Mouse (Mus musculus) forebrain, embryonic 10.5 days (tissue): ENCODE measurements around the gene Doxl2. TPM values are rescaled to one million over a fixed set of nuclear protein-coding genes. Genes with fewer than 3 reads are reported as not detected.
A peak's percentile ranks its signal among the peaks of the same experiment; 100 is the strongest.

Source experiments
- DNase-seq: peaks from one replicate; pipeline ENCODE4 v3.0.0-alpha.2; 2017; ENCODE audit warnings: low spot score; ENCODE audit errors: extremely low spot score
- H3K27ac ChIP-seq: fragments of 300-500 bp; sonication (generic); 2 replicates; pipeline ENCODE4 v1.5.1; 2016; ENCODE audit warnings: mild to moderate bottlenecking
- H3K27me3 ChIP-seq: fragments of 300-500 bp; sonication (generic); 2 replicates; pipeline ENCODE4 v1.6.1; 2016; ENCODE audit warnings: mild to moderate bottlenecking; ENCODE audit not compliant: poor library complexity, severe bottlenecking
- H3K36me3 ChIP-seq: fragments of 300-500 bp; sonication (generic); replicated peaks from 2 replicates; pipeline ENCODE4 v1.6.1; 2016; ENCODE audit warnings: mild to moderate bottlenecking, moderate library complexity
- H3K4me1 ChIP-seq: fragments of 300-500 bp; sonication (generic); 2 replicates; pipeline ENCODE4 v1.6.1; 2016
- H3K4me3 ChIP-seq: fragments of 300-500 bp; sonication (generic); 2 replicates; pipeline ENCODE4 v1.5.1; 2016; ENCODE audit warnings: mild to moderate bottlenecking, moderate library complexity
- H3K9me3 ChIP-seq: fragments of 300-500 bp; sonication (generic); 2 replicates; pipeline ENCODE4 v1.6.1; 2016; ENCODE audit warnings: mild to moderate bottlenecking, moderate library complexity
- WGBS: fragments of 180-500 bp; shearing (Covaris S2); methylation state at CpG from one replicate; pipeline ENCODE4 v1.1.7; 2016; 5-methylcytosine and 5-hydroxymethylcytosine counted together
- polyA plus RNA-seq: library from polyadenylated mRNA; unstranded; fragments of >200 nt; fragmentation: Nextera tagmentation; extraction: Ambion mirVana; gene quantifications from 2 replicates; pipeline ENCODE4 v1.2.1, GENCODE M21; 2016

Doxl2 gene
- polyA plus RNA-seq, 1 experiment from 2014 or later = not detected

DNA sequence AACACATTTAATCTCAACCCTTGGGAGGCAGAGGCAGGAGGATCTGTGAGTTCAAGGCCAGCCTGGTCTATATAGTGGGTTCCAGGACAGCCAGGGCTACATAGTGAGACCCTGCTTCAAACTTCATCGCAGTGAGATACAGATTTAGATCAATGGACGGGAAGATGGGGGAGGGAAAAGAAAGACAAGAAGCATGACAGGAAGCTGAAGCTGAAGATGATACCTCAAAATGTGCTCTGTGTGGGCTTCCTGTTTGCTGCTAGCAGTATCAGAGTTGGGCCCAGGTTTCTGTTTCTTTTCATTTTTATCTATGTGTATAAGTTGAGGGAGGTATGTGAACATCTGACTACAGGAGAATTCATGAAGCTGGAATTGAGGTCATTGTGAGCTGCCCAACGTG, 38.7 kb downstream of the Doxl2 start:
- DNase-seq = no peak
- H3K4me3 ChIP-seq = no peak overlapping the region
- 0 out of 2 replicates have a peak, but pooled peaks cover 3% of the 10 kb centered on the region for H3K9me3 ChIP-seq
- H3K27me3 ChIP-seq = no peaks in the 10 kb centered on the region
- H3K4me1 ChIP-seq = peaks cover 9% of the 10 kb centered on the region
- no peaks in the 10 kb centered on the region for H3K36me3 ChIP-seq
- 89% methylated on average over 3 of the region's 3 CpGs for WGBS
- no peak overlapping the region for H3K27ac ChIP-seq

DNA sequence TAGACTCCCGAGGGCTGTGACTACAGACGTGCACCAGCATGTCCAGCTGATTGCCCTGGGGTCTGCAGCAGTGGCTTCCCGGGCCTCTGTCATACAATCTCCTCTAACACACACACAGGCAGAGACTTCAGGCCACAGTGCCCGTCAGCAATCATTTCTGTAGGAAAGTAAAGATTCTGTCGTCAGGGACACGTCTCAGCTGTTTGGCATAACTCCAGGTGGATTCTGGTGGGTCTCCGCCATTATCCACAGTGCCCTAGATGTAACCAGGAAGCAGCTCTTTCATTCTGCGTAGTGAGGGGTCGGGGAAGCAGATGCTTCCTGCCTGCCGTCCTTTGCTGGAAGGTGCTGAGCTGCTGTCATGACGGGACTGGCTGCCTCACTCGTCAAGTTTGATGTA, 42.4 kb downstream of the Doxl2 start:
- H3K36me3 ChIP-seq = no peaks in the 10 kb centered on the region
- WGBS = 86% methylated on average over 12 of the region's 12 CpGs
- H3K9me3 ChIP-seq = no peaks in the 10 kb centered on the region
- H3K27ac ChIP-seq = no peak overlapping the region
- no peaks in the 10 kb centered on the region for H3K27me3 ChIP-seq
- no peak overlapping the region for H3K4me3 ChIP-seq
- no peak for DNase-seq
- peaks cover 29% of the 10 kb centered on the region for H3K4me1 ChIP-seq

- Histone ChIP-seq H3K9me3 (no peaks in the 10 kb centered on the region), H3K4me3 (no peak overlapping the region), H3K27me3 (no peaks in the 10 kb centered on the region), H3K36me3 (no peaks in the 10 kb centered on the region), H3K27ac (no peak overlapping the region), H3K4me1 (peaks cover 38% of the 10 kb centered on the region)
- DNase-seq = no peak
- WGBS = 92% methylated on average over 1 of the region's 1 CpGs
Measured at GRCm38 (mm10) chr6:49019341-49019740, 44.6 kb downstream of the Doxl2 start.

- no peak for DNase-seq
- Histone ChIP-seq H3K9me3 (no peaks in the 10 kb centered on the region), H3K36me3 (no peaks in the 10 kb centered on the region), H3K27me3 (no peaks in the 10 kb centered on the region), H3K4me3 (no peak overlapping the region), H3K4me1 (peaks cover 48% of the 10 kb centered on the region), H3K27ac (peak overlapping the region; percentile 65; the same call in 1 of the 2 replicates)
- 54% methylated on average over 14 of the region's 14 CpGs for WGBS
Measured at GRCm38 (mm10) chr6:49021141-49022012, 46.6 kb downstream of the Doxl2 start.

DNA sequence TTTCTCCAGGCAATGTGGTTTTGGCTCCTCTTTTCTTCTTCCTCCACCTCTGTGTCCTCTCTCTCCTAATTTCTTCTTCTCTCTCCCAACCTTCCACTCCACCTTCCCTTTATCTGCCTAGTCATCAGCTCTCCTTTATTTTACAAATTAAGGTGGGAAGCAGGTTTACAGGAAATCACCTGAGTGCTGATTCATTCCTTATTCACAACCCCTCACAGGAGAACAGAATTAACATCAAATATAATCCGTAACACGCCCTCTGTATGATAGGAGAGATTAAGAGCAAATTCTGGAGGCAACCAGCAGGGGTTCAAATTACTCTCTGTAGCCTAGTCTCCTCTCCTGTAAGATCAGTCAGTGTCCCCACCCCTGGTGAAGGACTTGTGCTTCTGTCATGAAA, 47.6 kb downstream of the Doxl2 start:
- 91% methylated on average over 2 of the region's 2 CpGs for WGBS
- H3K27ac ChIP-seq = no peak overlapping the region

DNA sequence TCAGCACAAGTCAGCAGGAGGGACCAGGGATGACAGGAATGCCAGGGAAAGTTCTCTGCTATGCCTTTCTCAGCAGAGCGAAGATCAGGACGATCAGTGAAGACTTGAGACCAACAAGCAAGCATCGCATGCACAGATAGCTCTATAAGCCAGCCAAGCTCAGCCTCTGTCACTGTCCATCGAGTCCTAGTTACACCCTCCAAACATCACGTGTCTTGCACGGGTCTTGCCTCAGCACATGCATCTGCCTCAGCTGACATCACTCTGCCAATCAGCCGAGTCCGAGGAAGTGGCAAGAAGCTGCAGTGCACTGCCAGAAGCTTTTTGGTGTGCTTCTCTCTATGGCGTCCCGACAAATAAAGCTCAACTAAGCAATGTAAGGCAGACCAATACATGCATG, 48.6 kb downstream of the Doxl2 start:
- H3K27me3 ChIP-seq = no peaks in the 10 kb centered on the region
- 89% methylated on average over 10 of the region's 10 CpGs for whole genome bisulfite sequencing
- no peak for DNase-seq

More for the DNA sequence above, 47.6 kb downstream of the Doxl2 start:
- Histone ChIP-seq H3K4me1 (peaks cover 48% of the 10 kb centered on the region), H3K27me3 (no peaks in the 10 kb centered on the region), H3K4me3 (no peak overlapping the region), H3K9me3 (no peaks in the 10 kb centered on the region), H3K36me3 (no peaks in the 10 kb centered on the region)
- DNase-seq = no peak

DNA sequence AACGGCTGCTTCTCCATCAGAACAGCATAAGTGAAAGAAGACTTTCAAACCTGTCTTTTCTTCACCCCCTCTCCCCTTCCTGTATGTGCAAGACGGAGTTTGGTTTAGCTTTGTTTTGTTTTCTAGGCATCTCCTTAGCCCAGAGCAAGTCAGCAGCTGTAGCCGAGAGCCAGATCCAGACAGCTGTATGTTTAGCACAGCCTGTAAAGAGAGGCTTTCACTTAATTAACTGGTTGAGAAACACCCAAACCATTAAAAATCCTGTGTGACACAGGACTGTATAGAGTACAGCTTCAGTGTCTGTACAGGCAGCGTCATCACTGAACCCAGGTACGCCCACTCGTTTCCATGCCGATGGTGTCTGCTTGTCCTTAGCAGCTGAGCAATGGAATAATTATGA, 50.5 kb downstream of the Doxl2 start:
- no peak for DNase-seq
- 87% methylated on average over 7 of the region's 7 CpGs for WGBS

More for the DNA sequence above, 48.6 kb downstream of the Doxl2 start:
- Histone ChIP-seq H3K4me3 (no peak overlapping the region), H3K4me1 (peaks cover 48% of the 10 kb centered on the region), H3K9me3 (no peaks in the 10 kb centered on the region), H3K27ac (no peak overlapping the region), H3K36me3 (no peaks in the 10 kb centered on the region)

DNA sequence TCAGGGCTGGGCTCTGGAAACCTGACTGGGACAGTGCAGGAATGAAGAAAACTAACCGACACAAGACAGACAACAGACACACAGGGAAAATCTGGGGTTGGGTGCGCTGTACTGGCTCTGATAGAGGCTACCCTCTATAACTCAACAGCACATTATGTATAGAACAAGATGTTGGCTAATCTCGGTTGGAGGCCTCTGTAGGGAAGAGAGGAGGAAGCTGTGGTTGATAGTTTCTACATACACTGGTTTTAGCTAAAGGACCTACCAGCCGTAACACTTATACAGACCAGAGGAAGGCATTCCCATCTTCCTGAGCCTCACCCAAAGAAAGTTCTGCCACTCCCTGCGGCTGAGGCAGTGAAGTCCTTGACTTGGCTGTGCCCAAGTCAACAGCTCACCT, 51.7 kb downstream of the Doxl2 start:
- 86% methylated on average over 5 of the region's 5 CpGs for WGBS
- H3K4me3 ChIP-seq = no peak overlapping the region
- H3K27me3 ChIP-seq = no peaks in the 10 kb centered on the region
- H3K36me3 ChIP-seq = no peaks in the 10 kb centered on the region
- H3K27ac ChIP-seq = no peak overlapping the region
- peaks cover 29% of the 10 kb centered on the region for H3K4me1 ChIP-seq
- no peaks in the 10 kb centered on the region for H3K9me3 ChIP-seq
- no peak for DNase-seq

More for the DNA sequence above, 50.5 kb downstream of the Doxl2 start:
- Histone ChIP-seq H3K4me3 (no peak overlapping the region), H3K9me3 (no peaks in the 10 kb centered on the region), H3K27me3 (no peaks in the 10 kb centered on the region), H3K27ac (no peak overlapping the region), H3K36me3 (no peaks in the 10 kb centered on the region), H3K4me1 (peaks cover 41% of the 10 kb centered on the region)

DNA sequence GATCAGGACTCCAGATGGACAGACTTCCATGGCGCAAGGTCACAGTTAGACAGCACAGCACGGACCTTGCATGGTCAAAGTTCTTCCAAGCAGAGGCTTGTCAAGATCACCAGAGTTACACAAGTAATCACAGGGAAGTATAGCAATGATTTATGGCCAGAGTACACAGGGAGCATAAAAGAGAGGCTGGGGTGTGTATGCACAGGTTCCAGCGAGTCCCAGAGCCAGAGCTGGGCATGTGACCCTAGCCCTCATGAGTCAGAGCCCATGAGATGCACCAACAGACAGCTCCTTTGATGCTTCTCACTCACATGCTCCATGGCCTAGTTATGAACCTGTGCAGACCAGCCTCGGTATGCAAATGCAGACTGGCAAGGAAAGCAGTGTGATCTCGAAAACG, 53.3 kb downstream of the Doxl2 start:
- 92% methylated on average over 6 of the region's 6 CpGs for WGBS
- Histone ChIP-seq H3K27me3 (no peaks in the 10 kb centered on the region), H3K27ac (no peak overlapping the region), H3K4me3 (no peak overlapping the region), H3K36me3 (no peaks in the 10 kb centered on the region), H3K4me1 (peaks cover 30% of the 10 kb centered on the region), H3K9me3 (no peaks in the 10 kb centered on the region)
- no peak for DNase-seq

Other genes starting within 250 kb of the Doxl2 start
- 5.9 and 6.1 TPM in 2 replicates for gene Gimap1, start 235.9 kb upstream of the Doxl2 start, polyA plus RNA-seq
- gene Gimap5, start 228.8 kb upstream of the Doxl2 start, polyA plus RNA-seq = 0.62 and 1.0 TPM in 2 replicates
- not detected in 2 replicates for gene Gimap3, start 204.1 kb upstream of the Doxl2 start, polyA plus RNA-seq
- 7.4 and 10.3 TPM in 2 replicates for gene Tmem176a, start 134.0 kb upstream of the Doxl2 start, polyA plus RNA-seq
- 19.8 and 25.4 TPM in 2 replicates for gene Tmem176b, start 133.5 kb upstream of the Doxl2 start, polyA plus RNA-seq
- gene Aoc1, start 102.1 kb upstream of the Doxl2 start, polyA plus RNA-seq = 0.05 TPM in 1 of 2 replicates, not detected in the other
- not detected in 2 replicates for gene 1600015I10Rik, start 45.1 kb upstream of the Doxl2 start, polyA plus RNA-seq
- not detected in 2 replicates for gene Svs1, start 11.9 kb downstream of the Doxl2 start, polyA plus RNA-seq
- 1.1 and 2.5 TPM in 2 replicates for gene Gpnmb, start 61.6 kb downstream of the Doxl2 start, polyA plus RNA-seq
- gene Malsu1, start 98.8 kb downstream of the Doxl2 start, polyA plus RNA-seq = 71.4 and 71.9 TPM in 2 replicates
- gene Igf2bp3, start 240.0 kb downstream of the Doxl2 start, polyA plus RNA-seq = 128 and 141 TPM in 2 replicates